Mouse (Mus musculus) T-helper 2 cell (primary cell): ENCODE measurements around the gene Ston2.

ENCODE experiments used
- in situ Hi-C: fragments of 300-600 bp; cut with MboI, MseI; formaldehyde crosslinking; loops from one replicate; pipeline ENCODE4 v1.15.1; 2025; ENCODE audit warnings: high pct_unique_total_duplicates

The Ston2 gene

GRCm38 (mm10) chr12:91592128-91592527 lies 196.1 kb downstream of the Ston2 start:
- in situ Hi-C loops = no loop called here

GRCm38 (mm10) chr12:91591191-91591590 lies 197.0 kb downstream of the Ston2 start:
- in situ Hi-C loops = no loop called here

- in situ Hi-C loops = no loop called here
Measured at GRCm38 (mm10) chr12:91590716-91591115, 197.5 kb downstream of the Ston2 start.

- in situ Hi-C loops = loop anchor here (10.0 kb wide), 1 partner anchor 185 kb away; no protein-coding TSS in a partner anchor
Measured at GRCm38 (mm10) chr12:91589847-91590690, 198.1 kb downstream of the Ston2 start, which contains the start of gene Gtf2a1. Gene Gtf2a1 (minus strand): TSS chr12:91590487.

- in situ Hi-C loops = loop anchor here (10.0 kb wide), 1 partner anchor 185 kb away; no protein-coding TSS in a partner anchor
Measured at GRCm38 (mm10) chr12:91589542-91589846, 198.7 kb downstream of the Ston2 start.

GRCm38 (mm10) chr12:91588670-91589541 lies 199.3 kb downstream of the Ston2 start:
- in situ Hi-C loops = loop anchor here (10.0 kb wide), 1 partner anchor 184 kb away; no protein-coding TSS in a partner anchor

- in situ Hi-C loops = loop anchor here (10.0 kb wide), 1 partner anchor 183 kb away; no protein-coding TSS in a partner anchor
Measured at GRCm38 (mm10) chr12:91588176-91588669, 200.0 kb downstream of the Ston2 start.

GRCm38 (mm10) chr12:91587491-91588033 lies 200.6 kb downstream of the Ston2 start:
- in situ Hi-C loops = loop anchor here (10.0 kb wide), 1 partner anchor 183 kb away; no protein-coding TSS in a partner anchor

- in situ Hi-C loops = loop anchor here (10.0 kb wide), 1 partner anchor 182 kb away; no protein-coding TSS in a partner anchor
Measured at GRCm38 (mm10) chr12:91587077-91587476, 201.1 kb downstream of the Ston2 start.

GRCm38 (mm10) chr12:91585815-91586214 lies 202.4 kb downstream of the Ston2 start:
- in situ Hi-C loops = loop anchor here (10.0 kb wide), 1 partner anchor 181 kb away; no protein-coding TSS in a partner anchor

- in situ Hi-C loops = loop anchor here (10.0 kb wide), 1 partner anchor 180 kb away; no protein-coding TSS in a partner anchor
Measured at GRCm38 (mm10) chr12:91585206-91585605, 203.0 kb downstream of the Ston2 start.

- in situ Hi-C loops = loop anchor here (10.0 kb wide), 1 partner anchor 179 kb away; no protein-coding TSS in a partner anchor
Measured at GRCm38 (mm10) chr12:91583409-91583808, 204.8 kb downstream of the Ston2 start.
